Mouse (Mus musculus) heart, embryonic 12.5 days (tissue): ENCODE data around the gene Creb5. TPM values are rescaled to one million over a fixed set of nuclear protein-coding genes. Genes with fewer than 3 reads are reported as not detected.

Source experiments
- ATAC-seq: fragments of 200-750 bp; cut with Nextera tagmentation; 2 replicates; pipeline ENCODE4 v1.8.0; 2017; ENCODE audit warnings: moderate TSS enrichment, moderate library complexity; ENCODE audit not compliant: insufficient number of reproducible peaks, low FRiP score
- H3K27ac ChIP-seq: fragments of 300-500 bp; sonication (generic); 2 replicates; pipeline ENCODE4 v1.5.1; 2016; ENCODE audit warnings: mild to moderate bottlenecking, moderate library complexity; ENCODE audit not compliant: poor library complexity, severe bottlenecking
- H3K27me3 ChIP-seq: fragments of 300-500 bp; sonication (generic); replicated peaks from 2 replicates; pipeline ENCODE4 v1.6.1; 2016; ENCODE audit warnings: mild to moderate bottlenecking, moderate library complexity
- H3K36me3 ChIP-seq: fragments of 300-500 bp; sonication (generic); 2 replicates; pipeline ENCODE4 v1.6.1; 2016; ENCODE audit warnings: mild to moderate bottlenecking, moderate library complexity
- H3K4me1 ChIP-seq: fragments of 300-500 bp; sonication (generic); replicated peaks from 2 replicates; pipeline ENCODE4 v1.6.1; 2016; ENCODE audit warnings: mild to moderate bottlenecking
- H3K4me2 ChIP-seq: fragments of 300-500 bp; sonication (generic); 2 replicates; pipeline ENCODE4 v1.6.1; 2016; ENCODE audit warnings: mild to moderate bottlenecking, moderate library complexity
- H3K4me3 ChIP-seq: fragments of 300-500 bp; sonication (generic); 2 replicates; pipeline ENCODE4 v1.5.1; 2016; ENCODE audit warnings: mild to moderate bottlenecking
- H3K9ac ChIP-seq: fragments of 300-500 bp; sonication (generic); 2 replicates; pipeline ENCODE4 v1.6.1; 2016; ENCODE audit warnings: mild to moderate bottlenecking, moderate library complexity
- H3K9me3 ChIP-seq: fragments of 300-500 bp; sonication (generic); replicated peaks from 2 replicates; pipeline ENCODE4 v1.6.1; 2016; ENCODE audit warnings: mild to moderate bottlenecking, moderate library complexity
- WGBS: fragments of 180-500 bp; shearing (Covaris S2); methylation state at CpG from one replicate; pipeline ENCODE4 v1.1.7; 2016; 5-methylcytosine and 5-hydroxymethylcytosine counted together
- polyA plus RNA-seq: library from polyadenylated mRNA; unstranded; fragments of >200 nt; fragmentation: Nextera tagmentation; extraction: Ambion mirVana; gene quantifications from 2 replicates; pipeline ENCODE4 v1.2.1, GENCODE M21; 2016

Gene Creb5
- polyA plus RNA-seq, 1 experiment from 2014 or later: 34.9 TPM

DNA sequence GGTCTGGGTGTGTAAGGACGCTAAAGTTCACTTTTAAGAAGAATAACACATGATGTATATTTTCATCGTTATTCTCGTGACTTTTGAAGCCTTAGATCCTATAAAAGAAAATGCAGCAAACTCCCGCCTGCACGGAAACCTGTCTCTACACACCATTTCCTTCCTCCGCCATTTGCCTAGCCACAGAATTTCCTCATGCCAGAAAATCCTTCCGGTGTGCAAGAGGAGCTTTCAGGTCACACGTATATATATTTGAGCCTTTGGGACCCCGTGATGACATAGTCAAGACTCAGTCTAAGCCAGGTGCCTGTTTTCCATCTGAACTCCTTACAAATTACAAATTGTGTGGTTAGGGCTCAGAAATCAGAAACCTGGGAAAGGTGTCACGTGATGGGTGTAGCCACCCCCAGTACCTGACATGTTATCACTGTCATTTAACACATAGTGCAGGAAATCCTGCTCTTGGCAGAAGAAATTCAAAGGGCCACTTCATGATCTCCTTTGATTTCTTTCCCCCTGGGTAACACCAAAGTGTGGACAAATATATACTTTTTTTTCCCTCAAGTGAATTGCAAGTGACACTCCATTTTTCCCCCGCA, 158.9 kb downstream of the Creb5 start:
- Histone ChIP-seq H3K4me3 (no peak overlapping the region), H3K4me2 (no peak overlapping the region), H3K27me3 (no peaks in the 10 kb centered on the region), H3K9me3 (no peaks in the 10 kb centered on the region), H3K36me3 (no peaks in the 10 kb centered on the region; the same call in 1 of the 2 replicates), H3K9ac (no peak overlapping the region), H3K27ac (no peak overlapping the region), H3K4me1 (peaks cover 21% of the 10 kb centered on the region)
- WGBS: 88% methylated on average over 11 of the region's 11 CpGs
- no peak for ATAC-seq

DNA sequence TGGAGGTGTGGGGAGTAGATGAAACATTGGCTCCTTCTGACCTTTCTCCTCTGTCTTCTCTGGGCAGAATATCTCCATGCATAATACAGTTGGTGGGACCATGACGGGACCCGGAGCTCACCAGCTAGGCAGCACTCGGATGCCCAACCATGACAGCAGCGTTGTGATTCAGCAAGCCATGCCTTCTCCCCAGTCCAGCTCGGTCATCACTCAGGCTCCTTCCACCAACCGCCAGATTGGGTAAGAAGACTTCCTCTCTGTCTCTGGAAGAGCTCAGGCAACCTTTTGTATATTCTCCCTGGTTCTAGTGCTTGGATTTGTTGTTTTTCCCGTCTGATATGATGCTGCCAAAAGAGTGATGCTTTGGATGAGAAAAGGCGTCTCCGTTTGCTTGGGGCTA, 160.4 kb downstream of the Creb5 start:
- 82% methylated on average over 9 of the region's 9 CpGs for WGBS
- Histone ChIP-seq H3K36me3 (no peaks in the 10 kb centered on the region; the same call in 1 of the 2 replicates), H3K9me3 (no peaks in the 10 kb centered on the region), H3K27ac (no peak overlapping the region), H3K27me3 (no peaks in the 10 kb centered on the region), H3K9ac (no peak overlapping the region), H3K4me1 (peaks cover 27% of the 10 kb centered on the region), H3K4me3 (no peak overlapping the region), H3K4me2 (no peak overlapping the region)
- ATAC-seq: no peak

DNA sequence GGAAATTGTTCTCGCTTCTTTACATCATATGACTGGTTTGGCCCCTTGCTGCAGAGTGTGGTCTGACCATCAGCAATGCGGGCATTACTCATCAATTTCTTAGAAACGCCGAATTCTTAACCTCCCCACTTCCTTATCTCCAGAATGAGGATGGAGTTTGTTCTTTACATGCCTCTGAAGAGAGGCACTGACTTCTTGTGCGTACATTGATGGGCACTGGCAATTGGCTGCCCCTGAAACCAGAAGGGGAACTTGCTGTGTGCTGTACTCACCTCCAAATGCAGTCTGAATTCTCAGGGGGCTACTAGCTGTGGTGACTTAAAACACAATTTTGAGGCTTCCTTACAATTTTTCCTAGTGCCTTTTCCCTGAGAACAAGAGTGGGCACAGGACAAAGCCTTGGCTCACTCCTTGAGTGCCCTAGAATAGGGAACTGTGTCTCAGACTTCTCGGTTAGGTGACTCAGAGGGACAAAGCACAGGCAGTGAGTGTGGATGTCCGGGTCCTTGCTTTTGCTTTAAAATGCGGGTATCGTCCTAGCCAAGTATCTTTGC, 161.3 kb downstream of the Creb5 start:
- H3K27ac ChIP-seq: no peak overlapping the region
- 80% methylated on average over 9 of the region's 9 CpGs for WGBS
- no peak for ATAC-seq
- no peaks in the 10 kb centered on the region; the same call in 1 of the 2 replicates for H3K36me3 ChIP-seq
- H3K9ac ChIP-seq: no peak overlapping the region
- peaks cover 27% of the 10 kb centered on the region for H3K4me1 ChIP-seq
- H3K4me2 ChIP-seq: no peak overlapping the region
- no peaks in the 10 kb centered on the region for H3K27me3 ChIP-seq
- no peak overlapping the region for H3K4me3 ChIP-seq
- no peaks in the 10 kb centered on the region for H3K9me3 ChIP-seq

DNA sequence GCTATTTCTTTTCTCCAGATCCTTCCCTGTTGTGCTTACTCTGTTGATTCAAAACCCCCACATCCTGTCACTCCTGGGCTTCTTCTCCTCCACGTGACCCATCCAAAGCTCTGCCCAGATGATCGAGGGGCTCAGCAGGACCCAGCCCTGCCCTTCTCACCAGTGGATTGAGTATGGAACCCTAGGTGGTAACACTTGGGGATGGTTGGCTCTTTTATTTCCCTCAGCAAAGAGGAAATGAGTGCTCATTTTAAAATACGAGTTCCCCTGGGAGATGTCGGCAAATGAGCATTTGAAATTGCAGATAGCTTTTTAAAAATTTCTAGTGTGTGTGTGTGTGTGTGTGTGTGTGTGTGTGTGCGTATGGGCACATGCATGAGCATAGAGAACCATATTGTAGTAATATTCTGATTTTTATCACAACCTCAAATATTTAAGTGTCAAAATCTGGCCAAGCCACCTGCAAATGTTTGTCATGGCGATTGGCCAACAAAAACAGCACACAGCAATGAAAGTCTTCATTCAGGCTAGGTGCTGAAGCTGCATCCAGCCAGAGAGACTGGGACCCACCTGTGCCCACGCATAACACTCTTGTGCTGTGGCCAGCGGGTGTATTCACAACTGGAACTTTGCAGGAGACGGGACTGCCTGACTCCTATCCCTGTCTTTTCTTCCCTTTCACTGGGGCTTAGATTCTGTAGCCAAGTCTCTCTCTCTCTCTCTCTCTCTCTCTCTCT, 162.5 kb downstream of the Creb5 start:
- 60% methylated on average over 9 of the region's 9 CpGs for WGBS
- peaks cover 27% of the 10 kb centered on the region for H3K4me1 ChIP-seq
- H3K4me2 ChIP-seq: no peak overlapping the region
- H3K27me3 ChIP-seq: no peaks in the 10 kb centered on the region
- H3K27ac ChIP-seq: no peak overlapping the region
- H3K4me3 ChIP-seq: no peak overlapping the region
- no peak for ATAC-seq
- peaks cover 4% of the 10 kb centered on the region; the same call in 1 of the 2 replicates for H3K36me3 ChIP-seq
- H3K9ac ChIP-seq: no peak overlapping the region
- H3K9me3 ChIP-seq: no peaks in the 10 kb centered on the region

DNA sequence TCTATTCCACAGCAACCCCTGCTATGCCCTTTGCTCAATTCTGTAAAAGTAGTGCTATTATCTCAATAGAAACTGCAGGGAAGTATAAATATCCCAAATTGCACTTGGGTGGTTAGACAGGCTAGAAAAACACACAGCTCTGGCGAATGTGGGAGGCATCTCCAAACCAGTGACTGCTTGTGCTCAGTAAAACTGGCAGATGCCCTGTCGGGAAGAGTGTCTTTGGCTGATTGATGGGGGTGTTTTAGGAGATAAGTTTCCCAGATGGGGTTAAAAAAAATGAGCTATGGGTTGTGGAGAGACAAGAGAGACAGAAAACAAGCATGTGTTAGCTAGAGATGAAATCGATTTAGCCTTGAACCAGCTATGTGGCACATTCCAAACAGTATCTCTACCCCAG, 163.4 kb downstream of the Creb5 start:
- no peak for ATAC-seq
- no peaks in the 10 kb centered on the region for H3K9me3 ChIP-seq
- H3K9ac ChIP-seq: no peak overlapping the region
- H3K4me2 ChIP-seq: no peak overlapping the region
- whole genome bisulfite sequencing: 28% methylated on average over 3 of the region's 3 CpGs
- H3K4me1 ChIP-seq: peaks cover 32% of the 10 kb centered on the region
- no peak overlapping the region for H3K4me3 ChIP-seq
- peaks cover 4% of the 10 kb centered on the region; the same call in 1 of the 2 replicates for H3K36me3 ChIP-seq
- H3K27me3 ChIP-seq: no peaks in the 10 kb centered on the region
- no peak overlapping the region for H3K27ac ChIP-seq

DNA sequence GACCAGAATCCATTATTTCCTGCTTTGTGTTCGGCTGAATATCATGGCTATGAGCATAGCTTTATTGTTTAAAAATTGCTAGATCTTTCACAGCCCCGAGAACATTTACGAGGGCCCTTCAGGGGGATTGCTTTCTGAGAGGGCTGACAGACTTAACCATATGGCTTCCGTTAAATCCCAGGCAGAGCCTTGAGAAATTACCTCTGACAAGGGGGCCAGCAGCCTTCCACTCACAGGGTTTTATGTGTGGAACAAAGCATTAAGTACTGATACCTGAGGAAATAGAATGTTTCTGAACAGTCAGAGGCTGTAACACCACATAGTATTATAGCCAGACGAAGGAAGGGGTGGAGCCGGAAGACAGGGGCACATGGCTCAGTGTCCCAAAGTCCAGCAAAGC, 165.2 kb downstream of the Creb5 start:
- WGBS: 56% methylated on average over 6 of the region's 6 CpGs
- Histone ChIP-seq H3K27ac (no peak overlapping the region), H3K9me3 (no peaks in the 10 kb centered on the region), H3K9ac (no peak overlapping the region), H3K36me3 (peaks cover 4% of the 10 kb centered on the region; the same call in 1 of the 2 replicates), H3K27me3 (no peaks in the 10 kb centered on the region), H3K4me3 (no peak overlapping the region), H3K4me2 (no peak overlapping the region), H3K4me1 (peaks cover 33% of the 10 kb centered on the region)
- ATAC-seq: no peak

DNA sequence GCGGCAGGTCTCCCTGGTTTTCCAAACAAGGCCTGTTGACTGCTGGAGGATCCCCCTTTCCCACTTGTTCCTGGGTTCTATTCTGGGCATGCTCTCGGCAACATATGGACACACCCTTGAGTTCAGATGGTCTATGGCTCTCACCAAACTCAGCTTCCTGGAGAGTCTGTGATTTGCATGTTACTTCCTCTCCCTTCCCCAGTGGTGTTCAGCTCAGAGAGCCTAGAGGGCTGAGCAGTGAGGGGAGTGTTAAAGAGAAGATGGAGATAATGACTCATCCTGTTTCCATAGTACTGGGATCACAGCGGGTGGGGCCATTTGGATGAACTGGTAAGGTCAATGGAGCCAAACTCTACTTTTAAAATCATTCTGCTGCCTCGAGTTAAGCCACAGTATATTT, 168.4 kb downstream of the Creb5 start:
- no peaks in the 10 kb centered on the region for H3K27me3 ChIP-seq
- no peak overlapping the region for H3K27ac ChIP-seq
- H3K4me2 ChIP-seq: no peak overlapping the region
- 0 out of 2 replicates have a peak, but pooled peaks cover 4% of the 10 kb centered on the region for H3K36me3 ChIP-seq
- 52% methylated on average over 4 of the region's 4 CpGs for WGBS
- no peaks in the 10 kb centered on the region for H3K9me3 ChIP-seq
- no peak overlapping the region for H3K9ac ChIP-seq
- ATAC-seq: peak; percentile 33; the same call in 1 of the 2 replicates
- peaks cover 17% of the 10 kb centered on the region for H3K4me1 ChIP-seq
- no peak overlapping the region for H3K4me3 ChIP-seq

DNA sequence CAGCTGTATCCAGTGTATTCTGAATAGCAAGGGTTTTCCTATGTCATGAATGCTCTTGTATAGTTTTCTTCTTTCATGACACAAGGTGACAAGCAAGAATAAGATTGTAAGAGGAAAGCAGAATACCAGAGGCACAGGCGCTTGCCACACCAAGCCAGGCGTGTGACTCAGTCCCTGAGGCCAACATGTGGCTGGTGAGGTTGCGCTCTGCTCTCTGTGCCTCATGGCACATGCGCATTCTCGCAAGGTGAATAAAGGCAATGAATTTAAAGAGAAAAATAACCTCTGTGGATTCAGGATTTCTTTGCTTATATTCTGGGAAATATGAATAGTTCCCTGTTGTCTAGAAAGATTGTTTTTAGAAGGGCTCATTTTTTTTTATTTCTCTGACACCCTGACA, 169.0 kb downstream of the Creb5 start:
- no peak overlapping the region for H3K4me3 ChIP-seq
- no peak overlapping the region for H3K27ac ChIP-seq
- no peak for ATAC-seq
- H3K9ac ChIP-seq: no peak overlapping the region
- 94% methylated on average over 5 of the region's 5 CpGs for WGBS
- H3K27me3 ChIP-seq: no peaks in the 10 kb centered on the region
- 0 out of 2 replicates have a peak, but pooled peaks cover 4% of the 10 kb centered on the region for H3K36me3 ChIP-seq
- H3K4me2 ChIP-seq: no peak overlapping the region
- peaks cover 11% of the 10 kb centered on the region; the same call in 1 of the 2 replicates for H3K4me1 ChIP-seq
- H3K9me3 ChIP-seq: no peaks in the 10 kb centered on the region

DNA sequence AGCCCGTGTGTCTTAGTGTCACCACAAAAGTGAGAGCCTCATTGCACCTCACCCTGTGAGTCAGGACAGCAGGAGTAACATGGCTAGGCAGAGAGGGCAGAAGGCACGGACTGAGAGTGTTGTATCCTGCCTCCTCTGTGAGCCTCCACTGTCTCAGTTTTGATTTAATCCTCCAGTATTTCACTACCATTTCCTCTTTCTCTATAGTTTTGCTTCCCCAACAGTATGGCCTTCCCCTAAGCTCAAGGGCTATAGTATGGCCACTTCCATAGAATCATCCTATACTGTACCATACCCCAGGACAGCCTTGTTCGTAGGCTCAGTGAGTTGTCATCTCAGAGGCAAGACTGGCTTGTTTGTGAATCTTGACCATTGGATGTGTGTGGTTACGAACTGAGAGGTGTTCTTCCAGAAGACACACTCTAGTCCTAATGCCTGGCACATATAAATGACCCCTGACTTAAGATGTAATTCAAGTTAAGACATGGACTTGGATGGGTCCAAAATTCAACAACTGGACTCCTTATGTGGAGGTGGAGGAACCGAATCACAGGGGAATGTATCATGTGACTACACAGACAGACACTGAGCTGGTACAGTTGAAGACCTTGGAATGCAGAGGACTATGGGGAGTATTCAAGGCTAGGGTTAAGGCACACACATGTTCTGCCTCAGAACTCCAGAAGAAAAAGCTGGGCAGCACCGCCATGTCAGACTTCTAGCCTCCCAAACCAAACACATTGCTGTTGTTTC, 173.1 kb downstream of the Creb5 start:
- H3K36me3 ChIP-seq: no peaks in the 10 kb centered on the region
- H3K4me1 ChIP-seq: peaks cover 7% of the 10 kb centered on the region; the same call in 1 of the 2 replicates
- WGBS: 84% methylated on average over 6 of the region's 6 CpGs
- H3K27me3 ChIP-seq: no peaks in the 10 kb centered on the region
- no peak overlapping the region for H3K27ac ChIP-seq
- H3K4me3 ChIP-seq: no peak overlapping the region
- H3K9me3 ChIP-seq: no peaks in the 10 kb centered on the region
- H3K9ac ChIP-seq: no peak overlapping the region
- ATAC-seq: no peak
- no peak overlapping the region for H3K4me2 ChIP-seq

DNA sequence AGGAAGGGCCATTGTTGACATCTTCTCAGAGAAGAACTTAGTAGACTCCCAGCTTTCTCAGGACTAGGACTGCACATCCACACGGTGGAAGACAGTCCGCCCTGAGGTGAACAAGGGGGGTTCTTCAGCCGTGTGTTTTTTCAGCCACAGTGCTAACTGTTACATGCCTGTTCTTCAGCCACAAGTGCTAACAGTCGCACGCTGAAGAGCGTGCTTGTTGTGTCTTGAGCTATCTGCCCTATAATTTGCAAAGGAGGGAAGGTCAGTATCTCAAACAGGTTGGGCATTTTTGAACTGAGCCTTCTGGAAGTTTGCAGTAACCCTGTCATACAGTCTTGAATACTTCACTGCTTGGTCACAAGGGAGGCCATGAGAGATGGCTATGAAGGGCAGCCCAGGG, 174.0 kb downstream of the Creb5 start:
- no peaks in the 10 kb centered on the region for H3K36me3 ChIP-seq
- no peak overlapping the region for H3K9ac ChIP-seq
- no peaks in the 10 kb centered on the region for H3K27me3 ChIP-seq
- no peak overlapping the region for H3K4me2 ChIP-seq
- 85% methylated on average over 6 of the region's 6 CpGs for WGBS
- no peak for ATAC-seq
- H3K9me3 ChIP-seq: no peaks in the 10 kb centered on the region
- no peak overlapping the region for H3K27ac ChIP-seq
- no peak overlapping the region for H3K4me3 ChIP-seq
- H3K4me1 ChIP-seq: 0 out of 2 replicates have a peak, but pooled peaks cover 3% of the 10 kb centered on the region
